Mouse (Mus musculus): ENCODE results near the gene Prkar1a.

Prkar1a gene

DNA sequence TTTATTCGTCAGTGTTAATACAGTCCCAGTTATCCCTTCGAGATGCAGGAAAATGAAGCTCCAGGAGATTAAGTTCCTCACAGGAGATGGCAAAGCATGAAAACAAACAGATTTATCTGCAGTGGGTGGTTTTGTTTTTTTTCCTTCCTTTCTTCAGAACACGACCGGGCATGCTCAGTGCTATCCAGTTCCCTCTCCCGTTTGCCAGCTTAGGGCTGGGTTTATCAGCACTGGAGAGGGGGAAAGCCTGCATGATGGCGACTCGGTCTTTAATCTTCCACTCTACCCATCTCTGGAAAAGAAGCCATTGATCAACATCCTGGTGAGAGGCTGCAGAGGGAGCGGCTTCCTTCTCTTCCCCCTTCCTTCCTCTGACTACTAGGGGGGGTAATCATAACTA, at the start of gene Prkar1a:
Gene Prkar1a, plus strand, starts transcription at position 200 of the 400 bp plus-strand sequence.
- DNase-seq (ENCODE audit: low read depth, low spot score): no peak

DNA sequence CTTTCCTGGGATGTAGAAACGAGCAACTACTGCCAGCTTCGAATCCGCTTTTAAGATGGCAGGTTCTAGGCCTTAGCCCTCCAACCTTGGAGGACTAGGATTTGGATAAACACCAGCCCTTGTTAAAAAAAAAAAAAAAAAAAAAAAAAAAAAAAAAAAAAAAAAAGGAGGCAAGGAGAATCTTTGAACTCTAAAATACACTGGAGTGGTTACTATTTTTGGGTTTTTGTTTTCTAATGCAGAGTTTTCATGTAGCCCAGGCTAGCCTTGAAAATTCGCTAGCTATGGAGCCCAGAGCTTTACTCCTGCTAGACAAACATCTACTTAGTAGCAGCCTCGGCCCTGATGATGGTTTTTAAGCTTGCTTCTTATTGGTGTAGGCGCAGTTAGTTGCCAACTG, 41.6 kb upstream of the Prkar1a start:
- no peak for DNase-seq (ENCODE audit: low read depth, low spot score)

GRCm38 (mm10) chr11:109608976-109609625, 40.1 kb upstream of the Prkar1a start:
- DNase-seq (ENCODE audit: low read depth, low spot score): no peak

DNA sequence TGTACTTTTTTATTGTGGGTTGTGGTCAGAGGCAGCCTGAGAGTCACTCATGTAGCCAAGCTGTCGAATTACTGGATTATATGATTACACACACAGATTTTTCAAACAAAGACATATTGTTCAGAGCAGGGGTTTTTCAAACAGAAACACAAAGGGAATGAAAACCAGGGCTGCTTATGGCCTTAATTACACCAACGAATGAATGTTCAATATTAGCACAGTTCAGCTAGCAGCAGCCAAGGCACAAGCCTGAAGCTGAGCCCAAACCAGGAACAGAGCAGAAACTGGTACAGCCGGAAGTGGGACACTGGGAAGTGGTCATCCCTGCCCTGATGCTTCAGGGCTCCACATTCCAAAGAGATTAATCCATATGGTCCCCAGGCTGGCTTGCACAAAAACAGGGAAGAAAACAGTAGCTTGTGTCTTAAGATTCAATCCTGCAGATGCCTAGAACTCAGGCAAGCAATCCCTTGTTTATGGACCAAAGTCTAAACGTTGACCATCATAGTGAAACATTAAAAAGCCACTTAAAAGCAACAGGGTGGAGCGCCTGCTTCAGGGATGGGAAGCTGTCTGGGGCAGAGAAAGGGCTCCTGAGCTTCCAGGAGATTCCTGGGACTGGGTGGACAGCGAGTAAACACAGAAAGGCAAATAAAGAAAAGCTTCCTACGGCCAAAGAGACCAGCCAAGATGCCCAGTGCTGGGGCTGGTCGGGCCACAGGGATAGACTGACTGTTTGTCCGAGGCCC, 39.0 kb upstream of the Prkar1a start:
- DNase-seq (ENCODE audit: low read depth, low spot score): no peak

- DNase-seq (ENCODE audit: low read depth, low spot score): no peak
Measured at GRCm38 (mm10) chr11:109610795-109611302, 38.4 kb upstream of the Prkar1a start.

- peak; percentile 95 for DNase-seq (ENCODE audit: low read depth, low spot score)
Measured at GRCm38 (mm10) chr11:109611303-109612149, 37.7 kb upstream of the Prkar1a start, which contains the start of gene Wipi1. TSS of gene Wipi1 (minus strand) at chr11:109611967.

DNA sequence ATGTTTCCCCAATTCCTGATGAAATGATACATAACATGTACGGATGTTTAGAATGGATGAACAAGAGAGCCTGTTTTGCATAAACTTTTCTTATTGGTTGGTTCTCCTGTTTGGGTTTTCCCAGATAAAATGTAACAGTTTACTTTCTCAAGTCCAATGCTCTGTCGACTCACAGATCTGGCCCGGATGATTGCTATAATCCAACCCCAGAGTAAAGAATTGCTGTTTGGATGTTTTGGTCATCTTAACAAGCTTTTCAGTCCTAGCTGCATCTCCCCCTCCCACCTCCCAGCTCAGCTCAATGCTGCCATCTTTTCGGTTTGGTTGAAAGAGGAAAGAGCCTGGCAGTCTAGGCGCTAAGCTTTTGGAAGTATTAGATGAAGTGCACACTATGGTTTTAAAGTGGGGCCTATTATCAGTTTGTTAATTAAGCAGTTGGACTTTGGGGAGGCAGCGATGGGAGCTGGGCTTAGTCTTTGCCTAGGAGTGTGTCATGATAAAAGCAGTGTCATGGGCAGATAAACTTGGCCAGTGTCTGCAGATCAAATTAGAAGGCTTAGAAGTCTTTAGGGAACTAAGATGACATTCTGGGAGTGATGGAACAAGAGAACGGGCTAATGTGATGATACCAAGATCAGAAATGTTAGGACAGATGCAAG, 36.2 kb upstream of the Prkar1a start:
- no peak for DNase-seq (ENCODE audit: low read depth, low spot score)

DNA sequence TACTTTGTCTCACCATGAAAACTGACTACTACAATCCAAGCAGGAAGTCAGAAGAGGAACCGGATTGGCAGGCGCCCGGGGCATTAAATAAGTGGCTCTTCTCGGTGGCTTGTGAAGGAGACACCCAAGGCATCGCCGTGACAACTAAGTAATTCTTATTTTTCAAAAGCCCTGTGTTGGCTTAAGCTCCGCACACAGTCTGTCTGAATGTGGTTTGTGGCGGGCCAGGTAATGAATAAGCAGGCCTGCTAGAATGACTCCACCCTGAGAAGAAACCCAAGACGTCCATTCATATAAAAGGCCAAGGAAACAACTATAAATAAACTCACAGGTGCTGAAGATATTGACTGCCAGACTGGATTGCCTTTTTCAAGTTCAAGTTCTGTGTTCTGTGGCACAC, 33.9 kb upstream of the Prkar1a start:
- DNase-seq (ENCODE audit: low read depth, low spot score): no peak

- DNase-seq (ENCODE audit: low read depth, low spot score): no peak
Measured at GRCm38 (mm10) chr11:109616352-109616751, 32.9 kb upstream of the Prkar1a start.

- no peak for DNase-seq (ENCODE audit: low read depth, low spot score)
Measured at GRCm38 (mm10) chr11:109616766-109617165, 32.4 kb upstream of the Prkar1a start.

- DNase-seq (ENCODE audit: low read depth, low spot score): peak; percentile 82
Measured at GRCm38 (mm10) chr11:109619055-109619454, 30.1 kb upstream of the Prkar1a start.

DNA sequence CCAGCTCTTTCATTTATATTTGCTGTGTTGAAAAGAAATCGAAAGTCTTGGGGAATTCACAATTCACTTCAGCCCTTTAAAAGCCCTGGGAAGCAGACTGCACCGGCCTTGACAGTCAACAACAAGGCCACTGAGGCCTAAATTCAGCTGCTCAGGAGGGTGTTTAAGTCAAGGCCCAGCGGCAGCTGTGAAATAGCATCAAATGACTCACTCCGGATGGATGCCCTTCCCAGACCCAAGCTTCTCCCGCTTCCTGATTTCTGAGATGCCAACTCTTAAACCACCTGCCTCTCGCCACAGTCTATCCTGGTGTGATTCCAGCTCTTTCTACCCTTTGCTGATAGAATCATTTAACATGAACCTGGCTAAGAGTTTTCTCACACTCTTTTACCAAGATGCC, 28.8 kb upstream of the Prkar1a start:
- DNase-seq (ENCODE audit: low read depth, low spot score): no peak

GRCm38 (mm10) chr11:109621183-109621582, 28.0 kb upstream of the Prkar1a start:
- DNase-seq (ENCODE audit: low read depth, low spot score): peak; percentile 83

DNA sequence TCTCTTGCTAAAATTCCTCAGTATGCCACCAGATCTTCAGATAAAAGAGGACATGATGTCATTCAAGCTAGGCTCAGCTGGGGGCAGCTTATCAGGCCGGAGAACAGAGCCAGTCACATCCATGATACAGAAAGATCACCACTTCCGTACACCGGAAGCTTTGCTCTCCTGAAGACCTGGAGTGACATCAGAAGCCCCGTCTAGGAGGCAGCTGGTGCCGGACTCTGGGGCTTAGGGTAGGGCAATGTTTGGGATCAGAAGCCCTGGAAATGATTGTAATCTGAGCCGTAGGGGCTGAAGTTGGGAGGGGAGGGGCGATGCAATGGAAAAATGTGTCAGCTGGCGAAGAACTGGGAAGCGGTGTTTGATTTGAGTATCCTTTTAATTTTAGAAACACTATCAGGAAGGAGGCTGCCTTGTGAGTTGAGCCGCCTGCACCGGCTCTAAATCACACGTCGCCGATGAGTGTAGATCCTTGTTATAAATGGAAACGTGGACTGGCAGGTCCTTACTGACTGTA, 26.6 kb upstream of the Prkar1a start:
- peak; percentile 12 for DNase-seq (ENCODE audit: low read depth, low spot score)

DNA sequence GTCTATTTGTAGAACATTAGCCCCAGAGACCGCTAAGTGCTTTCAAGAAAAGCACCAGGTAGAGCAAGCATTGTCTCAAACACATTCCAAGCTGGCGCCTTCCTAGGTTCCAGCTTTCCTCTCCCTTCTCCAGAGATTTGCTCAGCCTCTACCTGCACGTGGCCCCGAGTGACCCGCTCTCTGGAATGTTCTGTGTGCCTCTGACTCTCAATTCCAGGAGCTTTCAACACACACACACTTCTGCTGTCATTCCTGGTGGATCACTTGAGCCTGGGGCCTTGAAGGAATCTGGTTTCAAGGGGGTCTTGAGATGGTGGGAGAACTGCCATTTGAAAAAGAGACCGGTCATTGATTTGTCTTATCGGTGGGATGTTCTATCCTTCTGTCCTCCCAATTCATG, 26.0 kb upstream of the Prkar1a start:
- no peak for DNase-seq (ENCODE audit: low read depth, low spot score)

DNA sequence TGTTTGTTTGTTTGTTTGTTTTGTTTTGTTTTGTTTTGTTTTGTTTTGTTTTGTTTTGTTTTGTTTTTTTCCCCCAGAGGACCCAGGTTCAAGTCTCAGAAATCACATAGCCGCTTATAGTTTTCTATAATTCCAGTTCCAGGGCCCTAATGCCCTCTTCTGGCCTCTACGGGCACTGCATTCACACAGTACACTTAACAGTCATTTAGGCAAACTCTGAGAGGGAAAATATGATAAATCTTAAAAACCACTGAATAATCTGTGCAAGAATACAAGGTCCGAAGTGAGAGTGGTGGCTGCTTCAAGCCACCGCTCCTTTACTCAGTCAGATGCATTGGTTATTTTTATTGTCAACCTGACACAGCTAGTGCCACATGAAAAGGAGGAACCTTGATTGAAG, 21.6 kb upstream of the Prkar1a start:
- DNase-seq (ENCODE audit: low read depth, low spot score): peak; percentile 52

- no peak for DNase-seq (ENCODE audit: low read depth, low spot score)
Measured at GRCm38 (mm10) chr11:109628099-109628498, 21.1 kb upstream of the Prkar1a start.

DNA sequence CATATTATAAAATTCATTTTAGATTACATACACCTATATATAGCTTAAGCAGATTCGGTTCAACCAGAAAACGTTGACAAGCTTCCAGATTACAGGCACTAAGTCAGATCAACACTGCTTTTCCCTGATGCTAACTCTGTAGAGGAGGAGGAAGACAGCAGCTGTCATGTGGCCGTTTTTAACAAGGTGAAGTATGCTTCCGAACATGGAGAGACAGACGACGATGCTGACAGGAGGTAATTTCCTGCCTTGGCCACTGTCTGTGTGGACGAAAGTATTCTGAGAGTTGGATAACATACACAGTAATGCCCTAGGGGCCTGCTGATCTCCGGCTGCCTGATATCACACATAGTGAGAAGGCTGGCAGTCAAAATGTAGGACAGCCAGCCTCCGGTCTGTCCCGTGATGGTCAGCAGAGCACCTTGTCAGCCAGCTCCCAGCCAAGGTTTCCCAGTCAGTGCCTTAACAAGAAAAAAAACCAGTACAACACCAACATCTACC, 20.1 kb upstream of the Prkar1a start:
- DNase-seq (ENCODE audit: low read depth, low spot score): no peak

- DNase-seq (ENCODE audit: low read depth, low spot score): no peak
Measured at GRCm38 (mm10) chr11:109634928-109635327, 14.3 kb upstream of the Prkar1a start.

DNA sequence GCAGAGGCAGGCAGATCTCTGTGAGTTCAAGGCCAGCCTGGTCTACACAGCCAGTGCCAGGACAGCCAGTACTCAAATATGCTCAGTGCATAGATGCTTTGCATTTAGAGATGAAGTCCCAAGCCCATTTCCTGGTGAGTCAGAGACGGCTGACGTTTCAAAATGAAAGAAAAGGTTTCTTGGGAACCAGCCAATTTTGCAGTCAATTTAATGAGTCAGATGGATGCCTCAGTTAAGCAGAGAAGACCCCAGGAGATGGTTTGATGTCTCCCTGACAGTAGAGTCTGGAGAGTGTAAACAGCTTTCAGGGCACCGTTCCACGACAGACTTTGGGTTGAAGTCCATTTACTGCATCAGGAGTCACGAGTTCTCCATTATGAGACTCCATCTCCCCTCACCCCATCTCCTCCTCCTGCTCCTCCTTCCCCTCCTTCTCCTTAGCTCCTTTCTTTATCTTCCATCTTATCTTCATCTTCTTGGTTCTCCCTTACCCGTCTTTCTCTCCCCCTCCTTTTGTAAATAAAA, 13.3 kb upstream of the Prkar1a start:
- no peak for DNase-seq (ENCODE audit: low read depth, low spot score)
